Mouse (Mus musculus): ENCODE measurements around the gene Tns4. TPM values are rescaled to one million over a fixed set of nuclear protein-coding genes. Genes with fewer than 3 reads are reported as not detected.

The Tns4 gene
- polyA plus RNA-seq, 1 experiment = not detected

- TF ChIP-seq CTCF (IDR thresholded peaks at IDR 0.05; ENCODE audit: insufficient read depth, low read depth, low read length) (no peak), POLR2A (IDR thresholded peaks at IDR 0.05; ENCODE audit: insufficient read depth, low read depth, low read length) (no peak)
- peaks cover 11% of the 10 kb centered on the region for H3K4me1 ChIP-seq (ENCODE audit: control insufficient read depth, insufficient read depth, low read length)
- H3K27ac ChIP-seq (ENCODE audit: insufficient read depth, low read depth, low read length) = no peak overlapping the region
- H3K4me3 ChIP-seq (ENCODE audit: insufficient read depth, low read depth, low read length) = no peak overlapping the region
- 89% methylated on average over 15 of the region's 15 CpGs for whole genome bisulfite sequencing
Observed at GRCm38 (mm10) chr11:99110370-99111110, 21.4 kb upstream of the Tns4 start.

- H3K4me1 ChIP-seq (ENCODE audit: control insufficient read depth, insufficient read depth, low read length) = peaks cover 11% of the 10 kb centered on the region
- no peak for TF ChIP-seq CTCF (IDR thresholded peaks at IDR 0.05; ENCODE audit: insufficient read depth, low read depth, low read length)
- no peak for TF ChIP-seq POLR2A (IDR thresholded peaks at IDR 0.05; ENCODE audit: insufficient read depth, low read depth, low read length)
- WGBS = 86% methylated on average over 3 of the region's 3 CpGs
- H3K4me3 ChIP-seq (ENCODE audit: insufficient read depth, low read depth, low read length) = no peak overlapping the region
- H3K27ac ChIP-seq (ENCODE audit: insufficient read depth, low read depth, low read length) = no peak overlapping the region
Observed at GRCm38 (mm10) chr11:99108296-99108695, 19.2 kb upstream of the Tns4 start.

- H3K27ac ChIP-seq (ENCODE audit: insufficient read depth, low read depth, low read length) = no peak overlapping the region
- H3K4me3 ChIP-seq (ENCODE audit: insufficient read depth, low read depth, low read length) = no peak overlapping the region
- WGBS = 72% methylated on average over 12 of the region's 12 CpGs
- TF ChIP-seq CTCF (IDR thresholded peaks at IDR 0.05; ENCODE audit: insufficient read depth, low read depth, low read length) (no peak), POLR2A (IDR thresholded peaks at IDR 0.05; ENCODE audit: insufficient read depth, low read depth, low read length) (no peak)
- peaks cover 9% of the 10 kb centered on the region for H3K4me1 ChIP-seq (ENCODE audit: control insufficient read depth, insufficient read depth, low read length)
Observed at GRCm38 (mm10) chr11:99105981-99106726, 17.0 kb upstream of the Tns4 start.

- Histone ChIP-seq H3K4me3 (ENCODE audit: insufficient read depth, low read depth, low read length) (no peak overlapping the region), H3K4me1 (ENCODE audit: control insufficient read depth, insufficient read depth, low read length) (peaks cover 8% of the 10 kb centered on the region), H3K27ac (ENCODE audit: insufficient read depth, low read depth, low read length) (no peak overlapping the region)
- TF ChIP-seq POLR2A (IDR thresholded peaks at IDR 0.05; ENCODE audit: insufficient read depth, low read depth, low read length) (no peak), CTCF (IDR thresholded peaks at IDR 0.05; ENCODE audit: insufficient read depth, low read depth, low read length) (no peak)
- 89% methylated on average over 9 of the region's 9 CpGs for WGBS
Observed at GRCm38 (mm10) chr11:99104609-99105410, 15.7 kb upstream of the Tns4 start.

GRCm38 (mm10) chr11:99102575-99103270 lies 13.6 kb upstream of the Tns4 start:
- H3K4me3 ChIP-seq (ENCODE audit: insufficient read depth, low read depth, low read length) = no peak overlapping the region
- 91% methylated on average over 9 of the region's 9 CpGs for WGBS
- no peak overlapping the region for H3K27ac ChIP-seq (ENCODE audit: insufficient read depth, low read depth, low read length)
- TF ChIP-seq CTCF (IDR thresholded peaks at IDR 0.05; ENCODE audit: insufficient read depth, low read depth, low read length) (no peak), POLR2A (IDR thresholded peaks at IDR 0.05; ENCODE audit: insufficient read depth, low read depth, low read length) (no peak)
- peaks cover 8% of the 10 kb centered on the region for H3K4me1 ChIP-seq (ENCODE audit: control insufficient read depth, insufficient read depth, low read length)

- Histone ChIP-seq H3K27ac (ENCODE audit: insufficient read depth, low read depth, low read length) (no peak overlapping the region), H3K4me1 (ENCODE audit: control insufficient read depth, insufficient read depth, low read length) (peaks cover 6% of the 10 kb centered on the region), H3K4me3 (ENCODE audit: insufficient read depth, low read depth, low read length) (no peak overlapping the region)
- 93% methylated on average over 8 of the region's 8 CpGs for WGBS
- TF ChIP-seq POLR2A (IDR thresholded peaks at IDR 0.05; ENCODE audit: insufficient read depth, low read depth, low read length) (no peak), CTCF (IDR thresholded peaks at IDR 0.05; ENCODE audit: insufficient read depth, low read depth, low read length) (no peak)
Observed at GRCm38 (mm10) chr11:99101693-99102092, 12.6 kb upstream of the Tns4 start.

- 82% methylated on average over 5 of the region's 5 CpGs for WGBS
- Histone ChIP-seq H3K4me3 (ENCODE audit: insufficient read depth, low read depth, low read length) (no peak overlapping the region), H3K27ac (ENCODE audit: insufficient read depth, low read depth, low read length) (no peak overlapping the region), H3K4me1 (ENCODE audit: control insufficient read depth, insufficient read depth, low read length) (no peaks in the 10 kb centered on the region; the same call in 1 of the 2 replicates)
- TF ChIP-seq CTCF (IDR thresholded peaks at IDR 0.05; ENCODE audit: insufficient read depth, low read depth, low read length) (no peak), POLR2A (IDR thresholded peaks at IDR 0.05; ENCODE audit: insufficient read depth, low read depth, low read length) (no peak)
Observed at GRCm38 (mm10) chr11:99100215-99100614, 11.1 kb upstream of the Tns4 start.

- Histone ChIP-seq H3K4me3 (ENCODE audit: insufficient read depth, low read depth, low read length) (no peak overlapping the region), H3K4me1 (ENCODE audit: control insufficient read depth, insufficient read depth, low read length) (no peaks in the 10 kb centered on the region; the same call in 1 of the 2 replicates), H3K27ac (ENCODE audit: insufficient read depth, low read depth, low read length) (no peak overlapping the region)
- TF ChIP-seq CTCF (IDR thresholded peaks at IDR 0.05; ENCODE audit: insufficient read depth, low read depth, low read length) (no peak), POLR2A (IDR thresholded peaks at IDR 0.05; ENCODE audit: insufficient read depth, low read depth, low read length) (no peak)
- WGBS = 65% methylated on average over 7 of the region's 7 CpGs
Observed at GRCm38 (mm10) chr11:99099516-99099915, 10.4 kb upstream of the Tns4 start.
